Mouse (Mus musculus) intestine, embryonic 15.5 days (tissue): ENCODE data around the gene Foxo4. TPM values are rescaled to one million over a fixed set of nuclear protein-coding genes. Genes with fewer than 3 reads are reported as not detected.

Experiments used
- ATAC-seq: fragments of 200-750 bp; cut with Nextera tagmentation; 2 replicates; pipeline ENCODE4 v1.8.0; 2017; ENCODE audit warnings: moderate TSS enrichment, moderate library complexity
- H3K27ac ChIP-seq: fragments of 300-500 bp; sonication (generic); 2 replicates; pipeline ENCODE4 v1.5.1; 2015; ENCODE audit warnings: mild to moderate bottlenecking, inconsistent platforms
- H3K27me3 ChIP-seq: fragments of 300-500 bp; sonication (generic); replicated peaks from 2 replicates; pipeline ENCODE4 v1.6.1; 2015; ENCODE audit warnings: inconsistent platforms
- H3K36me3 ChIP-seq: fragments of 300-500 bp; sonication (generic); 2 replicates; pipeline ENCODE4 v1.6.1; 2015; ENCODE audit warnings: inconsistent platforms
- H3K4me1 ChIP-seq: fragments of 300-500 bp; sonication (generic); replicated peaks from 2 replicates; pipeline ENCODE4 v1.6.1; 2015; ENCODE audit warnings: inconsistent platforms
- H3K4me2 ChIP-seq: fragments of 300-500 bp; sonication (generic); replicated peaks from 2 replicates; pipeline ENCODE4 v1.6.1; 2015; ENCODE audit warnings: mild to moderate bottlenecking, inconsistent platforms
- H3K4me3 ChIP-seq: fragments of 300-500 bp; sonication (generic); replicated peaks from 2 replicates; pipeline ENCODE4 v1.5.1; 2015; ENCODE audit warnings: inconsistent platforms
- H3K9ac ChIP-seq: fragments of 300-500 bp; sonication (generic); 2 replicates; pipeline ENCODE4 v1.6.1; 2015; ENCODE audit warnings: inconsistent platforms
- H3K9me3 ChIP-seq: fragments of 300-500 bp; sonication (generic); 2 replicates; pipeline ENCODE4 v1.6.1; 2016; ENCODE audit warnings: inconsistent platforms
- WGBS: fragments of 180-500 bp; shearing (Covaris S2); methylation state at CpG from one replicate; pipeline ENCODE4 v1.1.7; 2015; 5-methylcytosine and 5-hydroxymethylcytosine counted together
- polyA plus RNA-seq: library from polyadenylated mRNA; unstranded; fragments of >200 nt; fragmentation: Nextera tagmentation; extraction: Ambion mirVana; gene quantifications from 2 replicates; pipeline ENCODE4 v1.2.1, GENCODE M21; 2015

The Foxo4 gene
- polyA plus RNA-seq, 1 experiment from 2014 or later, result 1.6 TPM

DNA sequence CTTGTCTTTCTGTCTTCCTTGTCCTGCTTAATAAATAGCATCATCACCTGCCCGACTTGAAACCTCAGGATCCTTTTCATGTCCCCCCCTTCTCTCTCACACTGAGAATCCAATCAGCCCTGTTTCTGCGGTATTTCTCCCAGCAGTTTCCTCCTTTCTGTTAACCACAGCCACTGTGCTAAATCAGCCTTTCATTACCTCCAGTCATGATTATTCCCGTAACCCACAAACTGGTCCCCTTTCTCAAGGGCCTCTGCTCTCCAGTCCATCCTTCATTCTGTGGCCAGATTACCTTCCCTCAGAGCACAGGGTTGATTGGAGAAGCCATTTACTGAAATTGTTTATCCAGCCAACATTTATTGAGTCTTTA, 14.4 kb downstream of the Foxo4 start, which contains the start of gene Gm20489:
Gene Gm20489 (minus strand): TSS at position 269 of the 370 bp plus-strand sequence.
- H3K9me3 ChIP-seq, result no peaks in the 10 kb centered on the region
- no peak within 1 kb of the TSS for H3K27ac ChIP-seq
- no peaks in the 10 kb centered on the region for H3K36me3 ChIP-seq
- no peak for ATAC-seq
- 0 out of 2 replicates have a peak, but pooled peaks cover 2% of the 10 kb centered on the region for H3K27me3 ChIP-seq
- H3K4me1 ChIP-seq, result no peaks in the 10 kb centered on the region
- H3K4me2 ChIP-seq, result no peak within 1 kb of the TSS
- no peak within 1 kb of the TSS for H3K9ac ChIP-seq
- no peak within 1 kb of the TSS for H3K4me3 ChIP-seq
- 56% methylated on average over 3 of the region's 3 CpGs for WGBS

DNA sequence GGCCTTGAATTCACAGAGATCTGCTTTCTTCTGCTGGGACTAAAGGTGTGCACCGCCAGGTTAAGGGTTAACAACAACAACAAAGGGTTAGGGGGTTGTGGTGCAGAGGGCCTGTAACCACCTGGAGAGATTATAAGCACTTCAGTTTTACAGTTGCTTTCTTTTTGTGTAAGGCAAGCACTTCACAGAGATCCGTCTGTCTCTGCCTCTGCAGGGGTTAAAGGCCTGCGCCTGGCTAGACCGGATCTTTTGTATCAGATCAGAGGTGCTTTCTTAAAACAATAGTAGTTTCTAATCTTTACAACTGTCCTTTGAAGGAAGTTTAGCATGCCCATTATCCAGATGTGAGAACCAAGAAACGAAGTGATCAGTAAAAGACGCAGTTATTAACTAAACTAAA, 19.1 kb downstream of the Foxo4 start:
- peak overlapping the region; percentile 51 for H3K4me3 ChIP-seq
- 28% methylated on average over 6 of the region's 6 CpGs for WGBS
- peak overlapping the region; percentile 55 for H3K4me2 ChIP-seq
- H3K9ac ChIP-seq, result no peak overlapping the region; the same call in 1 of the 2 replicates
- H3K27ac ChIP-seq, result 0 out of 2 replicates have a peak overlapping the region, but pooled peaks have one; percentile 51
- H3K4me1 ChIP-seq, result no peaks in the 10 kb centered on the region
- no peaks in the 10 kb centered on the region for H3K36me3 ChIP-seq
- H3K9me3 ChIP-seq, result no peaks in the 10 kb centered on the region
- no peaks in the 10 kb centered on the region for H3K27me3 ChIP-seq
- ATAC-seq, result peak; percentile 32; the same call in 1 of the 2 replicates

DNA sequence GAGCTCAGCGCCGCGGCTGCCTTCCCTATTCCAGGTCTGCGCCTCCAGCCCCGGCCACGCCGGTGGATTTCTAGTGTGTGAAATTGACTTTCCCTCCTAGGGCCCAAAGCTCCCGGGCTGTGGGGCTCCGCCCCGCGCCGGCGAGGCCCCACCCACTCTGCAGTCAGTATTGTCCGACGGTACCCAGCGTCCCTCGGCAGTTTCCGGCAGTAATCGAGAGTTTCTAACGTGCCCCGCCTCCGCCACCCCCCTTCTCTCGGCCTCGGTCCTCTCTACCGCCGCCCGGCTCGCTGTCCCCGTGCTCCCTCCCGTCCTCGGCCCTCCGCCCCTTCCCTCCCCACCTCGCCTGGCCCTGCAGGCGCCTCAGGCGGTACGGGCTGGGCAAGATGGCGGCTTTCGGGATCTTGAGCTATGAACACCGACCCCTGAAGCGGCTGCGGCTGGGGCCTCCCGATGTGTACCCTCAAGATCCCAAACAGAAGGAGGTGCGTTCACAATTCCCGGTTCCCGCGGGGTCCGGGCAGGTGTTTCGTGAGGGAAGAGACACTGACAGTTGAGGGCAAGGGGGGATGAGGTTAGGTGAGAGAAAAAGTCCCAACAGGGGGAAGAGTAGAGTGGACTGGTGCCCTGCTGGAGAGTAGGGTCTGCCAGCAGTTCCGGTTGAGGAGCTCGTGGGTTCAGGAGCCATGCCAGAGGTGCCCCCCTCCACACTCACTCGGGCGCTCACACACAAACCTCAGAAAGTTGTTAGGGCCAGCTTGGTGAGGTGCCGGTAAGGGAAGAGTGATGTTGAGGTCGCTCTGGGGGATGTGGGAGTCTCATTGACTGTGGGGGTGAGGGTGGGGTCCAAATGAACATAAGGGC, 19.8 kb downstream of the Foxo4 start, which contains the start of gene Med12:
Gene Med12 (plus strand): TSS at position 156 of the 864 bp plus-strand sequence.
- peak; percentile 99 for ATAC-seq
- no peaks in the 10 kb centered on the region for H3K27me3 ChIP-seq
- 14% methylated on average over 54 of the region's 54 CpGs for WGBS
- no peaks in the 10 kb centered on the region for H3K9me3 ChIP-seq
- H3K36me3 ChIP-seq, result no peaks in the 10 kb centered on the region
- H3K4me3 ChIP-seq, result peak within 1 kb of the TSS; percentile 51
- H3K4me1 ChIP-seq, result no peaks in the 10 kb centered on the region
- H3K27ac ChIP-seq, result 0 out of 2 replicates have a peak within 1 kb of the TSS, but pooled peaks have one; percentile 51
- H3K4me2 ChIP-seq, result peak within 1 kb of the TSS; percentile 55
- peak within 1 kb of the TSS; percentile 54 for H3K9ac ChIP-seq

DNA sequence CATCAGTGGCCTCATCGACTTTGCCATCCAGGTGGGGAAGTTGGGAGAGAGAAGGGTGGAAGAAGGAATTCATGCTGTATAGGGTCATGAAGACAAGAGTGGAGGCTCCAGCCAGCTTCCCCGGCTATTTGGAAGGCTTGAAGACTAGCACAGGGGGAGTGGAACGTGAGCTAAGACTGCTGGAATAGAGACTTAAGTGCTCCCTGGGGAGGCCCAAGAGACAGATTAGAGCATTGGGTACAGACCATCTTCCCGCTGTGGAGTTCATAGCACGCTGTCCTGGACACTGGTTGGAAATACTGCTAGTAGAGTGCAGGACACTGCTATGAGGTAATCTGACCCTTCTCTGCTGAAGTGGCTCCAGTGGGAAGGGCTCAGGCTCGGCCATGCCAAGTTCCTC, 28.5 kb downstream of the Foxo4 start:
- no peak for ATAC-seq
- Histone ChIP-seq H3K9me3 (no peaks in the 10 kb centered on the region), H3K36me3 (0 out of 2 replicates have a peak, but pooled peaks cover 3% of the 10 kb centered on the region), H3K4me1 (no peaks in the 10 kb centered on the region), H3K9ac (no peak overlapping the region), H3K4me2 (no peak overlapping the region), H3K4me3 (no peak overlapping the region), H3K27ac (no peak overlapping the region), H3K27me3 (no peaks in the 10 kb centered on the region)
- 80% methylated on average over 6 of the region's 6 CpGs for WGBS

DNA sequence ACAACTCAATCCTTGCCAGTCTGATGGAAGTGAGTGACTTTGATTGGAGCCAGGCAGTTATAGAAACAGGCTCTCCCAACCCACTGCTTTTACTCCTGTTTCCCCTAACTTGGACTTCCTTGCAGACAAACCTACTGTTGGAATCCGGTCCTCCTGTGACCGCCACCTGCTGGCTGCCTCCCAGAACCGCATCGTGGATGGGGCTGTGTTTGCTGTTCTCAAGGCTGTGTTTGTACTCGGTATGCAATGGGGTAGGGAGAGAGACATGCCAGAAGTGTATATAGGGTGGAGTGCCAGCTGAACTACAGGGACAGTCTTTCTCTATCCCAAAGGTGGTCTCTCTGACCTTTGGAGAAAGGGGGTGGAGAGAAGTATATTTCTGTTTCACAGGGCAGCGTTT, 31.2 kb downstream of the Foxo4 start:
- Histone ChIP-seq H3K9ac (no peak overlapping the region), H3K4me1 (no peaks in the 10 kb centered on the region), H3K4me3 (no peak overlapping the region), H3K9me3 (no peaks in the 10 kb centered on the region), H3K27me3 (0 out of 2 replicates have a peak, but pooled peaks cover 3% of the 10 kb centered on the region), H3K27ac (no peak overlapping the region), H3K4me2 (no peak overlapping the region), H3K36me3 (0 out of 2 replicates have a peak, but pooled peaks cover 5% of the 10 kb centered on the region)
- WGBS, result 27% methylated on average over 6 of the region's 6 CpGs
- ATAC-seq, result no peak

DNA sequence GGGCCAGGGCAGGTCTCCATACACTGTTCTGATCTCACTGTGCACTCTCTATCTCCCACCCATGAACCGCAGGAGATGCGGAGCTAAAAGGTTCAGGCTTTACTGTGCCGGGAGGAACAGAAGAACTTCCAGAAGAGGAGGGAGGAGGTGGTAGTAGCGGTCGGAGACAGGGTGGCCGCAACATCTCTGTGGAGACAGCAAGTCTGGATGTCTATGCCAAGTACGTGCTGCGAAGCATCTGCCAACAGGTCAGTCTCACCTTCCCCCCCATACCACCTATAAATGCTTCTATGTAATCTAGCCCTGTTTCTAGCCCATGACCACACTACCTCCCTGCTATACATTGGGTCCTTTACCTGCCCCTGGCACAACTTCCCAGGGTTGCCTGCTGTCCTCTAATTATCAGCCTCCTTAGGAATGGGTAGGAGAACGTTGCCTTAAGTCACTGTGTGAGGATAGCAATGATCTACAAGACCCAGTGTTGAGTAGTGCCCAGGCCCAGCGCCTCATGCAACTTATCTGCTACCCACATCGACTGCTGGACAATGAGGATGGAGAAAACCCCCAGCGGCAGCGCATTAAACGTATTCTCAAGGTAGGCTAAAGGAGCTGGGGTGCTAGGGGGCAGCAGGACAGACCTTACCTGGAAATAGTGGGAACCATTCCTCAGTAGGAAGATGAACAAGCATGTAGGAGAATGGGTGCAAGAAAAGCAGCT, 31.8 kb downstream of the Foxo4 start:
- Histone ChIP-seq H3K27ac (no peak overlapping the region), H3K9ac (no peak overlapping the region), H3K4me1 (no peaks in the 10 kb centered on the region), H3K27me3 (0 out of 2 replicates have a peak, but pooled peaks cover 3% of the 10 kb centered on the region), H3K36me3 (0 out of 2 replicates have a peak, but pooled peaks cover 5% of the 10 kb centered on the region), H3K9me3 (no peaks in the 10 kb centered on the region), H3K4me3 (no peak overlapping the region), H3K4me2 (no peak overlapping the region)
- ATAC-seq, result no peak
- WGBS, result 90% methylated on average over 14 of the region's 14 CpGs

DNA sequence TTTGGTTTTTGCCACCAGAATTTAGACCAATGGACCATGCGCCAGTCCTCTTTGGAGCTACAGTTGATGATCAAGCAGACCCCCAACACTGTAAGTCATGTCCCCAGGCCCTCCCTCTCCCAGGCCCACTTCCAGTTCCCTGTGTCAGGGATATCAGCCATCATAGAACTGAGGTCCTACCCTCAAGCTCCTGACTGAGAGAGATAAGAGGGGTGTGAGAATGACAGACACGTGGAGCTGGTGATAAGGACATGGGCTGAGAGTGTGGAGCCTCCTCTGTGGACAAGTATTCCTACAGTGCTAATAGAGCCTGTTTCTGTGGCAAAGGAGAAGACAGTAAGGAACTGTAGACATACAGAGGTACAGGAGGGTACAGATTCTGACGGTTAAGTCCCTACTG, 33.2 kb downstream of the Foxo4 start:
- Histone ChIP-seq H3K4me1 (no peaks in the 10 kb centered on the region), H3K4me2 (no peak overlapping the region), H3K27ac (no peak overlapping the region), H3K27me3 (0 out of 2 replicates have a peak, but pooled peaks cover 3% of the 10 kb centered on the region), H3K36me3 (0 out of 2 replicates have a peak, but pooled peaks cover 2% of the 10 kb centered on the region), H3K9ac (no peak overlapping the region), H3K4me3 (no peak overlapping the region), H3K9me3 (no peaks in the 10 kb centered on the region)
- peak; percentile 43; the same call in 1 of the 2 replicates for ATAC-seq
- WGBS, result 83% methylated on average over 3 of the region's 3 CpGs

DNA sequence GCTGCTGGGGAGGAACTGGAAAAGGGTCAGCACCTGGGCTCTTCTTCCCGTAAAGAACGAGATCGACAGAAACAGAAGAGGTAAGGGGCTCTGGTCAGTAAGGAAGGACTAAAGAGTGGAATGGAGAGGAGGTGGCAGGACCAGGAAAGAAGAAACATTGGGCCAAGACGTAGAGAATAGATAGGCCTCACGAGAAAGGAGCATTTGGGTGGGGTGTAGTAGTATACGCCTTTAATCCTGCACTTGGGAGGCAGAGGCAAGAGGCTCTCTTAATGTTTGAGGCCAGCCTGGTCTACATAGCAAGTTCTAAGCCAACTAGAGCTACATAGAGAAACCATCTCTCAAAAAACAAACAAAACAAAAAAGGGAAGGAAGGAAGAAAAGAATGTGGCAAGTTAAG, 34.1 kb downstream of the Foxo4 start:
- H3K36me3 ChIP-seq, result peaks cover 2% of the 10 kb centered on the region; the same call in 1 of the 2 replicates
- no peak overlapping the region for H3K9ac ChIP-seq
- ATAC-seq, result no peak
- H3K4me3 ChIP-seq, result no peak overlapping the region
- 0 out of 2 replicates have a peak, but pooled peaks cover 3% of the 10 kb centered on the region for H3K27me3 ChIP-seq
- H3K4me2 ChIP-seq, result no peak overlapping the region
- no peak overlapping the region for H3K27ac ChIP-seq
- 93% methylated on average over 6 of the region's 6 CpGs for WGBS
- no peaks in the 10 kb centered on the region for H3K4me1 ChIP-seq
- H3K9me3 ChIP-seq, result no peaks in the 10 kb centered on the region

DNA sequence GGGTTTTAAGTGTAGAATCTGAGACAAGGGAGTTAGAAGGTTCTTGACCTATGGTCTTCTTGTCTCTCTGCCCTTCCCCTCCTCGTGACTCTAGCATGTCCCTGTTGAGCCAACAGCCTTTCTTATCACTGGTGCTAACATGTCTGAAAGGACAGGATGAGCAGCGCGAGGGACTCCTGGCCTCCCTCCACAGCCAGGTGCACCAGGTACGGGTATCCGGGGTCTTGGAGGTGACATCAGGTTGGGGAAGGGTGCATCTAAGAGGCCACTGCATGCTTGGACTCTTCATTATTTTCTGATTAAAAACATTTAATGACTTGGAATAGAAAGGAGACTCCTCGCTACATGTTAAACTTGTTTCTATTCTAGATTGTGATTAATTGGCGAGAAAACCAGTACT, 34.7 kb downstream of the Foxo4 start:
- Histone ChIP-seq H3K36me3 (peaks cover 2% of the 10 kb centered on the region; the same call in 1 of the 2 replicates), H3K9ac (no peak overlapping the region), H3K4me3 (no peak overlapping the region), H3K27me3 (0 out of 2 replicates have a peak, but pooled peaks cover 3% of the 10 kb centered on the region), H3K27ac (no peak overlapping the region), H3K4me1 (no peaks in the 10 kb centered on the region), H3K4me2 (no peak overlapping the region), H3K9me3 (no peaks in the 10 kb centered on the region)
- 88% methylated on average over 7 of the region's 7 CpGs for WGBS
- ATAC-seq, result no peak

DNA sequence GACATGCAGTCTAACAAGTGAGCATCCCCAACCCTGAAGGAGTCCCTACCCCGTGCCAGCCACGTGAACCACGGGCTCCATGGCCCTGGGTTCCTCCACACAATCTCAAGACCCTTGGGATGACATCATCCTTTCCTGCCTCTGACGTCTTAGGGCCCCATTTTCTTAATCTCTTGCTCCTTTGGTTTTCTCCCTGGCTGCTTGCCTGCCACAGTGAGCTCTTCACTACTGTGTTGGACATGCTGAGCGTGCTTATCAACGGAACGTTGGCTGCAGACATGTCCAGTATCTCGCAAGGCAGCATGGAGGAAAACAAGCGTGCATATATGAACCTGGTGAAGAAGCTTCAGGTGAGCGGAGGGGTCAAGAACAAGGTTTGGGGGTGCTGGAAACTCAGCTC, 35.8 kb downstream of the Foxo4 start:
- no peaks in the 10 kb centered on the region for H3K9me3 ChIP-seq
- no peak overlapping the region for H3K9ac ChIP-seq
- H3K4me3 ChIP-seq, result no peak overlapping the region
- H3K4me1 ChIP-seq, result no peaks in the 10 kb centered on the region
- H3K4me2 ChIP-seq, result no peak overlapping the region
- peaks cover 2% of the 10 kb centered on the region; the same call in 1 of the 2 replicates for H3K36me3 ChIP-seq
- WGBS, result 87% methylated on average over 10 of the region's 10 CpGs
- ATAC-seq, result no peak
- H3K27me3 ChIP-seq, result 0 out of 2 replicates have a peak, but pooled peaks cover 3% of the 10 kb centered on the region
- H3K27ac ChIP-seq, result no peak overlapping the region

DNA sequence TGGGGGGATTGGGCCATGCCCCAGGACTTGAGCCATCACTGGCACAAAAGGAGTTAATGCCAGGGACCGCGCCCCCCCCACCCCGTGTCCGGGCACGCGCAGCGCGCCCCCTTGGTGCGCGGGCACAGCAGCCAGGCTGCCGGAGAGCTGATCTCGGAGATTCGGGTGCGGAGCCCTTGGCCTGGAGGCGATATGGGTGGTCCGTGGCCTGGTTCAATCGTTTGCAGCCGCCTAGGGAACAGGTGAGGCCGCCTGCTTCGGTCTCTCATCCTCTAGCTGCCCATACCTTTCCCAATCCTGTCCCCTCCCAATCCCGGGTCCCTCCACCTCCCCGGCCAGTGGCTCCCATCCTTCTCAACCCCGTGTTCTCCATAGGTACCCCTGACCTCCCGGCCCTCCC, 44.7 kb downstream of the Foxo4 start, which contains the start of gene Nlgn3:
Gene Nlgn3 (plus strand): TSS at position 114 of the 400 bp plus-strand sequence.
- WGBS, result 23% methylated on average over 12 of the region's 24 CpGs
- Histone ChIP-seq H3K9ac (no peak within 1 kb of the TSS), H3K9me3 (no peaks in the 10 kb centered on the region), H3K36me3 (no peaks in the 10 kb centered on the region), H3K4me2 (peak within 1 kb of the TSS; percentile 58), H3K4me1 (no peaks in the 10 kb centered on the region), H3K27me3 (no peaks in the 10 kb centered on the region; the same call in 1 of the 2 replicates), H3K4me3 (peak within 1 kb of the TSS; percentile 34), H3K27ac (no peak within 1 kb of the TSS)
- peak; percentile 26; the same call in 1 of the 2 replicates for ATAC-seq
